22 mouse cellular contexts compared by ENCODE assay signal in genomic region chrX:166980504-166980903, GRCm38 (mm10).
DNase-seq lines count a peak whose midpoint lies in the region; ATAC-seq lines count a peak whose summit lies in the region.
"Had no signal": no experiment of that assay in that cellular context is flagged by ENCODE, and none has a peak within 500 bp of the region (broad histone marks: within the 10 kb centered on the region; RNA-seq: fewer than 3 reads in every experiment).

No protein-coding gene starts in this region.

- ATAC-seq in kidney, embryonic 16.5 days (ENCODE audit: low FRiP score, low TSS enrichment): no peak
- peak; percentile 45 to 67; a peak in 3 of 4 replicates for ATAC-seq in hematopoietic stem cell, adult 5-6 weeks (replicated peaks in 1 of 2; ENCODE audit: insufficient read depth in 1 of 2, low FRiP score in 2 of 2, low TSS enrichment in 1 of 2, low read depth in 1 of 2, poor library complexity in 2 of 2, severe bottlenecking in 2 of 2)
- ATAC-seq: CD4-positive, CD25-positive, alpha-beta regulatory T cell, adult 4 months; forebrain, embryonic 13.5 days; hindbrain, postnatal 0 days; intestine, embryonic 16.5 days; liver, postnatal 0 days; midbrain, embryonic 13.5 days had no signal

- H3K4me3 ChIP-seq in kidney, embryonic 16.5 days (ENCODE audit: low read length): no peak overlapping the region
- H3K4me3 ChIP-seq: embryonic facial prominence, embryonic 12.5 days; forebrain, embryonic 13.5 days; limb, embryonic 12.5 days; midbrain, embryonic 13.5 days; neural tube, embryonic 12.5 days had no signal

- H3K9me3 ChIP-seq in kidney, embryonic 16.5 days (ENCODE audit: low read length): no peaks in the 10 kb centered on the region
- H3K9me3 ChIP-seq: embryonic facial prominence, embryonic 12.5 days; forebrain, embryonic 13.5 days; limb, embryonic 12.5 days; midbrain, embryonic 13.5 days; neural tube, embryonic 12.5 days had no signal

- H3K36me3 ChIP-seq in kidney, embryonic 16.5 days (ENCODE audit: insufficient read depth, low read length): no peaks in the 10 kb centered on the region
- H3K36me3 ChIP-seq: embryonic facial prominence, embryonic 12.5 days; limb, embryonic 12.5 days; midbrain, embryonic 13.5 days; neural tube, embryonic 12.5 days had no signal

- no peak for DNase-seq in kidney, postnatal 4 days
- DNase-seq in 416B (ENCODE audit: low read depth) (peak; percentile 29), A20 (ENCODE audit: low read depth, low spot score) (peak; percentile 37)
- no peak for DNase-seq in lung, adult 18-20 months
- no peak for DNase-seq in urinary bladder, postnatal 14 days (ENCODE audit: low spot score)
- DNase-seq: adrenal gland, postnatal 25 days; cerebellum, postnatal 10 days; layer of hippocampus, postnatal 36 days; liver, postnatal 0 days; lung, postnatal 10 days; right cerebral cortex, postnatal 25 days had no signal

- no peak overlapping the region for H3K9ac ChIP-seq in kidney, embryonic 16.5 days (replicated peaks; ENCODE audit: low read length)
- H3K9ac ChIP-seq: embryonic facial prominence, embryonic 12.5 days; forebrain, embryonic 13.5 days; limb, embryonic 12.5 days; liver, postnatal 0 days; midbrain, embryonic 13.5 days; neural tube, embryonic 12.5 days had no signal

- H3K4me2 ChIP-seq in kidney, embryonic 16.5 days (replicated peaks; ENCODE audit: low read depth, low read length): no peak overlapping the region
- H3K4me2 ChIP-seq: embryonic facial prominence, embryonic 12.5 days; forebrain, embryonic 13.5 days; limb, embryonic 12.5 days; liver, embryonic 11.5 days; midbrain, embryonic 13.5 days; neural tube, embryonic 12.5 days had no signal

- WGBS in kidney, embryonic 16.5 days: 76% methylated on average over 4 of the region's 4 CpGs

- H3K27me3 ChIP-seq in kidney, embryonic 16.5 days (ENCODE audit: insufficient read depth, low read length): peaks cover 16% of the 10 kb centered on the region; the same call in 1 of the 2 replicates
- H3K27me3 ChIP-seq: embryonic facial prominence, embryonic 12.5 days; neural tube, embryonic 12.5 days had no signal

- H3K27ac ChIP-seq in kidney, embryonic 16.5 days (ENCODE audit: low read length): peak overlapping the region; percentile 67
- H3K27ac ChIP-seq: embryonic facial prominence, embryonic 12.5 days; forebrain, embryonic 13.5 days; hindbrain, postnatal 0 days; limb, embryonic 12.5 days; midbrain, embryonic 13.5 days; neural tube, embryonic 12.5 days had no signal

- H3K4me1 ChIP-seq in kidney, embryonic 16.5 days (ENCODE audit: insufficient read depth, low read length): no peaks in the 10 kb centered on the region
- H3K4me1 ChIP-seq: embryonic facial prominence, embryonic 12.5 days; forebrain, embryonic 13.5 days; limb, embryonic 12.5 days; midbrain, embryonic 13.5 days; neural tube, embryonic 12.5 days had no signal

Comparison
In these comparisons a context has a peak if more than half of its experiments do, and no peak if none do; other contexts are left out.
1. DNase-seq: peak in 416B (single experiment) and A20 (single experiment); none in kidney, postnatal 4 days (0 of 2), lung, adult 18-20 months (0 of 2) and urinary bladder, postnatal 14 days (single experiment).